Mouse (Mus musculus) MEL-GATA-1-ER (cell line): Measurements from ENCODE around the gene Gm49380.

Experiments
- DNase-seq: peaks from one replicate; pipeline ENCODE4 v3.0.0-alpha.2; 2012; ENCODE audit warnings: low read depth; ENCODE audit errors: extremely low read depth

The Gm49380 gene

DNA sequence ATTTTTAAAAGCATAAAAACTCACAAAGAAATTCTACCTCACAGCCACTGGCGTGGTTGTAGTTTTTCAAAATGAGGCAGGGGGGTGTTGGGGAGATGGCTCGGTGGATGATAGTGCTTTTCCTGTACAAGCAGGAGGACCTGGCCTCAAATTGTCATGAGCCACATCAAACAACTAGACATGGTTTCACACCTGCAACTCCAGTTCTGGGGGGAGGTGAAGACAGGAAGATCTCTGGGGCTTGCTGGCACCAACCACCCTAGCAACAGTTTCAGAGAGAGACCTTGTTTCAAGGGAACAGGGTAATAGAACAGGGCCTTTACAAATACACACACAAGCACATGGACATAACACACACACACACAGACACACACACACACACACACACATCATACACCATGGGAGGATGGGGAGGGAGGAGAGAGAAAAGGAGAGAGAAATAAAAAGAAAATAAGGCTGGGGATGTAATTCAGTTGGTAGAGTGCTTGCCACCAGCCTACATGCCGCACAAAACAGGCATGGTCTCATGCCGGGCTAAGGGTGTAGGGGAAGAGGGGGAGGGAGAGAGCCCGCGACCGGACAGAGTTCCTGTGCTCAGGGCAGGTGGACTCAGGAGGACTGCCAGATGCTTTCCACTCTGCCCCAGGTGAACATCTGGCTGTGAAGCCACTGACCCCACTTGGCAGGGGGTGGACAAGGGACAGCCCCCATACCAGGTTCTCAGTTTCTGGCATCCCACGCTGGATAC, 91.0 kb downstream of the Gm49380 start:
- no peak for DNase-seq

DNA sequence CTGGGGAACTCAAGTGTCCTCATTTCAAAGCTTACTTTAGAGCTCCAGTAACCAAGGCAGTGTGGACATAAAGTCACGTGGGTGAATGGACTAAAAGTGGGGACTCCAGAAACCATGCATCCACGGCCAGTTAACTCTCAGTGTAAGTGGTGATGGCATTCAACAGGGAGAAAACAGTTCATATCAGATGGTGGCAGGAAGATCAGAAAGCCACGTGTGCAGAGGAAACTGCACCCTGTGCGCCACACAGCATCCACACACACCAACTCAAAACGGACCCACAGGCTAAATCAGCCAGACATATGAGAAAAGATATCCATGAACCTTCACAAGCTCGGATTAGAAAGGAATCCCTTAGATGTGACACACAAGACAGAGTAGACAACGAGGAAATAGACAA, 93.3 kb downstream of the Gm49380 start:
- no peak for DNase-seq

DNA sequence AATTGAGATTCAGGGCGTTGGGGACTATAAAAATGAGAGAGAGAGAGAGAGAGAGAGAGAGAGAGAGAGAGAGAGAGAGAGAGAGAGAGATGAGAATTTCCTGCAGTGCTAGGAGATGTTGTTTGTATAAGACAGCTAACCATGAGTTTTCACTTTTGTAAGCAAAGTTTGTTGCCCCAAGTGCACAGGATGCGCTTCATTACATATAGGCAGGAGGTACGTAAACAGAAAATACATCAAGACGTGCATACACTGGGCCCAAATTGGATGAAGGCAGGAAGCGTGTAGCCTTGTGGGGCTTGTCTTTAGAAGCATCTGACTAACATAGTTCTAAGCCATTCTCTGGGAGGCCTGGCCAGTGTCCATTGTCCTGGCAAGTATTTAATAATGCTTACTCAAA, 95.5 kb downstream of the Gm49380 start:
- DNase-seq: no peak
